Mouse (Mus musculus) neural tube, embryonic 14.5 days (tissue): ENCODE data around the gene Xlr5a. TPM values are rescaled to one million over a fixed set of nuclear protein-coding genes. Genes with fewer than 3 reads are reported as not detected.
"Not testable (repeated sequence)": the region's sequence is repeated elsewhere in the genome, so short reads cannot be mapped to it uniquely, and the experiment has no call there.

ENCODE experiments used
- ATAC-seq: fragments of 200-750 bp; cut with Nextera tagmentation; 2 replicates; pipeline ENCODE4 v1.8.0; 2017; ENCODE audit warnings: low read depth, mild to moderate bottlenecking, moderate TSS enrichment, moderate library complexity
- H3K27ac ChIP-seq: fragments of 300-500 bp; sonication (generic); 2 replicates; pipeline ENCODE4 v1.5.1; 2014; ENCODE audit warnings: low read depth, mild to moderate bottlenecking, control low read depth, low read length, moderate library complexity, mixed read lengths
- H3K27me3 ChIP-seq: fragments of 300-500 bp; sonication (generic); 2 replicates; pipeline ENCODE4 v1.6.1; 2014; ENCODE audit warnings: low read length; ENCODE audit not compliant: control insufficient read depth, insufficient read depth
- H3K36me3 ChIP-seq: fragments of 300-500 bp; sonication (generic); 2 replicates; pipeline ENCODE4 v1.6.1; 2014; ENCODE audit warnings: low read length, mixed read lengths; ENCODE audit not compliant: control insufficient read depth, insufficient read depth
- H3K4me1 ChIP-seq: fragments of 300-500 bp; sonication (generic); 2 replicates; pipeline ENCODE4 v1.6.1; 2014; ENCODE audit warnings: low read length; ENCODE audit not compliant: control insufficient read depth, insufficient read depth
- H3K4me2 ChIP-seq: fragments of 300-500 bp; sonication (generic); 2 replicates; pipeline ENCODE4 v1.6.1; 2014; ENCODE audit warnings: mild to moderate bottlenecking, low read depth, low read length, control low read depth
- H3K4me3 ChIP-seq: fragments of 300-500 bp; sonication (generic); 2 replicates; pipeline ENCODE4 v1.5.1; 2014; ENCODE audit warnings: low read depth, low read length, control low read depth, mixed read lengths
- H3K9ac ChIP-seq: fragments of 300-500 bp; sonication (generic); replicated peaks from 2 replicates; pipeline ENCODE4 v1.6.1; 2014; ENCODE audit warnings: low read depth, mild to moderate bottlenecking, control low read depth, low read length, mixed read lengths
- H3K9me3 ChIP-seq: fragments of 300-500 bp; sonication (generic); 2 replicates; pipeline ENCODE4 v1.6.1; 2016; ENCODE audit warnings: low read length; ENCODE audit not compliant: control insufficient read depth
- WGBS: fragments of 180-500 bp; shearing (Covaris S2); extraction: QIAGEN DNeasy Blood & Tissue Kit; methylation state at CpG from one replicate; pipeline ENCODE4 v1.1.7; 2014; 5-methylcytosine and 5-hydroxymethylcytosine counted together
- polyA plus RNA-seq: library from polyadenylated mRNA; unstranded; fragments of >200 nt; fragmentation: Nextera tagmentation; extraction: Ambion mirVana; gene quantifications from 2 replicates; pipeline ENCODE4 v1.2.1, GENCODE M21; 2014

The Xlr5a gene
- polyA plus RNA-seq, 1 experiment from 2014 or later: not detected

GRCm38 (mm10) chrX:73295745-73296144, 3.0 kb upstream of the Xlr5a start:
- not testable (repeated sequence) for ATAC-seq, H3K36me3 ChIP-seq, H3K27ac ChIP-seq, H3K4me1 ChIP-seq, H3K9me3 ChIP-seq, H3K4me2 ChIP-seq, H3K4me3 ChIP-seq, H3K9ac ChIP-seq, H3K27me3 ChIP-seq
- 90% methylated on average over 6 of the region's 10 CpGs for WGBS

GRCm38 (mm10) chrX:73265270-73265669, 27.5 kb downstream of the Xlr5a start, which contains the start of gene Xlr3c:
Gene Xlr3c, minus strand, starts transcription at chrX:73265390.
- H3K4me3 ChIP-seq, H3K27me3 ChIP-seq, H3K4me1 ChIP-seq, H3K4me2 ChIP-seq, H3K9me3 ChIP-seq, ATAC-seq, H3K9ac ChIP-seq, H3K27ac ChIP-seq, H3K36me3 ChIP-seq: not testable (repeated sequence)
- WGBS: 92% methylated on average over 13 of the region's 14 CpGs

DNA sequence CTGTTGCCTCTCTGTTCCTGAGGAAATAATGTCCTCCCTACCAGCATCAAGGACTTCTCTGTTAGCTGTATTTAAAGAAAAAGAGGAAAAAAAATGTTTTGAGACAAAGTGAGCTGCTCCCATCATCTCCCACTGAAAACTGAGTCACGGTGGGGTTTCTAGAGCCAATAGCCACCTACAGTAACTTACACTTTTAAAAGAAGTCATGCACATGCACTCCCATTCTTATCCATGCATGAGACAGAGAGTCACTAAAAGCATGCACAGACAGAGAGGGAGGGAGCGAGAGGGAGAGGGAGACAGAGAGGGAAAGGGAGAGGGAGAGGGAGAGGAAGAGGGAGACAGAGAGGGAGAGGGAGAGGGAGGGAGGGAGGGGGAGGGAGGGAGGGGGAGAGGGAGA, 30.3 kb downstream of the Xlr5a start:
- not testable (repeated sequence) for H3K4me3 ChIP-seq, ATAC-seq, H3K4me1 ChIP-seq, H3K36me3 ChIP-seq, H3K9ac ChIP-seq, H3K27me3 ChIP-seq, H3K9me3 ChIP-seq, H3K4me2 ChIP-seq, H3K27ac ChIP-seq
- WGBS: 84% methylated on average over 1 of the region's 2 CpGs

DNA sequence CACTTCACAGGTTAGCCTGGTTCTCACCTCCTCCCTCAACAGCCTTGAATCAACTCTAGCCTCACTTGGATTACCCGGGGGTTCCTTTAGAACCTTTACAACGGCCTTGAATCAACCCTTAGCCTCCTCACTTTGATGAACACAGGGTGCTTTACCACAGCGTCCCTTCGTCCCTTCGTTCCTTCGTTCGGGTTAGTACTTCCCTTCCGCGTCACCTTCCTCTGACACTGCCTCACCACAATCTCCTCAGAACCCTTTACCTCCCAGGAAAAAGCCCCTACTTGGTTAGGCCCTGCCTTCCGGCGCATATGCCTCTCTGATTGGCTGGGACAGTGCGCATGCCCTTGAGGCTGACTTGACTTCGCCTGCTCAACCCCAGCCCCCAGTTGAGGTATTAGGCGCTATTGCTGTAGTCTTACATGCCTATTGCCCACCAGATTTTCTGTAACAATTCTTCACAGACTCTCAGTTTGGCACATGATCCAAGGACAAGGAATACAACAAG, 49.9 kb downstream of the Xlr5a start, which contains the start of gene Xlr4c:
Gene Xlr4c, minus strand, starts transcription at position 310 of the 505 bp plus-strand sequence.
- not testable (repeated sequence) for H3K9ac ChIP-seq, ATAC-seq, H3K36me3 ChIP-seq, H3K27me3 ChIP-seq, H3K4me1 ChIP-seq, H3K4me3 ChIP-seq, H3K9me3 ChIP-seq, H3K27ac ChIP-seq, H3K4me2 ChIP-seq
- 86% methylated on average over 11 of the region's 14 CpGs for WGBS

DNA sequence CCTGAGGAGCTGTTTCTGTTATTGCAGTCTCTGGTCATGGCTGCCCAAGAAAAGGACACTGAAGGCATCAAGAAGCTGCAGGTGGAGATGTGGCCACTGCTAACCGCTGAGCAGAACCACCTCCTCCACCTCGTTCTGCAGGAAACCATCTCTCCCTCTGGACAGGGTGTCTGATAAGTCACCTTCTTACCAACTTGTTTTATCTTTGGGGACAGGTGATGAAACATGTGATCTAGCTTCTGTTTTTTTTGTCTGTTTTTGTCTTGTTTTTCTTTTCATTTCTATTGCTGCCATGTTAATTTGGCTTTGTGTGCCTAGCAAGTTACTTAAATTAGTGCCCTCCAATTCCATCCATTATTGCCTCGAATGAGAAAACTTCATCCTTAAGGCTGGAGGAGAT, 63.5 kb downstream of the Xlr5a start:
- no peaks in the 10 kb centered on the region for H3K9me3 ChIP-seq
- H3K4me3 ChIP-seq: peak overlapping the region; percentile 63
- peak overlapping the region; percentile 55 for H3K4me2 ChIP-seq
- H3K9ac ChIP-seq: peak overlapping the region; percentile 77
- no peaks in the 10 kb centered on the region for H3K4me1 ChIP-seq
- H3K27ac ChIP-seq: peak overlapping the region; percentile 91
- no peak for ATAC-seq
- WGBS: 31% methylated on average over 3 of the region's 3 CpGs
- peaks cover 3% of the 10 kb centered on the region; the same call in 1 of the 2 replicates for H3K27me3 ChIP-seq
- no peaks in the 10 kb centered on the region for H3K36me3 ChIP-seq

DNA sequence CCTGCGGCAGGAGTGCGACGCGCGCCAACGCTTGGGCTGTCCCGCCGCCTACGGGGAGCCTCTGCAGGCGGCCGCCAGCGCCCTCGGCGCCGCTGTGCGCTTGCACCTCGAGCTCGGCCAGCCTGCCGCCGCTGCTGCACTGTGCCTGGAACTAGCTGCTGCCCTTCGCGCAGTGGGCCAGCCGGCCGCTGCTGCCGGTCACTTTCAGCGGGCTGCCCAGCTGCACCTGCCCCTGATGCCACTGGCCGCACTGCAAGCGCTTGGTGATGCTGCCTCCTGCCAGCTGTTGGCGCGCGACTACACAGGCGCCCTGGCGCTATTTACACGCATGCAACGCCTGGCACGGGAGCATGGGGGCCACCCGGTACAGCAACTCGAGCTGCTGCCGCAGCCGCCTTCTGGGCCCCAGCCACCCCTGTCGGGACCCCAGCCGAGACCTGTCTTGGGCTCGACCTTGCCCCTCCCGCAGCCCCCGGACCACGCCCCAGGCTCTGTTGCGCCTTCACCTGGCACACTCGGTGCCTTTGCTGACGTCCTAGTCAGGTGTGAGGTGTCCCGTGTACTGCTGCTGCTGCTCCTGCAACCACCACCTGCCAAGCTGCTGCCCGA, 64.1 kb downstream of the Xlr5a start:
- Histone ChIP-seq H3K4me2 (peak overlapping the region; percentile 55), H3K4me3 (peak overlapping the region; percentile 63), H3K4me1 (no peaks in the 10 kb centered on the region), H3K9ac (peak overlapping the region; percentile 77), H3K27me3 (peaks cover 3% of the 10 kb centered on the region; the same call in 1 of the 2 replicates), H3K9me3 (no peaks in the 10 kb centered on the region), H3K36me3 (no peaks in the 10 kb centered on the region), H3K27ac (peak overlapping the region; percentile 91)
- 23% methylated on average over 35 of the region's 51 CpGs for WGBS
- ATAC-seq: peak; percentile 76

- Histone ChIP-seq H3K9ac (peak within 1 kb of the TSS; percentile 77), H3K27ac (peak within 1 kb of the TSS; percentile 91), H3K27me3 (peaks cover 3% of the 10 kb centered on the region; the same call in 1 of the 2 replicates), H3K4me1 (no peaks in the 10 kb centered on the region), H3K4me3 (peak within 1 kb of the TSS; percentile 63), H3K36me3 (no peaks in the 10 kb centered on the region), H3K9me3 (no peaks in the 10 kb centered on the region), H3K4me2 (peak within 1 kb of the TSS; percentile 55)
- peak; percentile 98 for ATAC-seq
- WGBS: 18% methylated on average over 31 of the region's 39 CpGs
Observed at GRCm38 (mm10) chrX:73227914-73228605, 64.7 kb downstream of the Xlr5a start, which contains the start of gene F8a. Gene F8a, plus strand, starts transcription at chrX:73228291.

DNA sequence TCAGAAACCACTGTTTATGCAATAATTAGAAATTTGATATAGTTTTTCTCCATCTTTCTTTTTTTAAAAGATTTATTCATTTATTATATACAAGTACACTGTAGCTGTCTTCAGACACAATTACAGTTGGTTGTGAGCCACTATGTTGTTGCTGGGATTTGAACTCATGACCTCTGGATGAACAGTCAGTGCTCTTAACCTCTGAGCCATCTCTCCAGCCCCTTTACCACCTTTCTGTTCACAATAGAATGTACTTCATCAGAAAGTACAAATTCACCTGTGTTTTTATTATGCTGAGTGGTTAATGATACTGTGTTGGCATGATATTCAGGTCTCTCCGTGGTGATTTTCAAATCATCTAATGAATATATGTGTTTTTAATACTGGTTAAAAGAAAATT, 67.4 kb downstream of the Xlr5a start:
- Histone ChIP-seq H3K9ac (no peak overlapping the region), H3K4me2 (no peak overlapping the region), H3K4me3 (no peak overlapping the region), H3K27me3 (peaks cover 3% of the 10 kb centered on the region; the same call in 1 of the 2 replicates), H3K36me3 (no peaks in the 10 kb centered on the region), H3K27ac (no peak overlapping the region), H3K4me1 (no peaks in the 10 kb centered on the region), H3K9me3 (no peaks in the 10 kb centered on the region)
- WGBS: 64% methylated on average over 1 of the region's 1 CpGs
- no peak for ATAC-seq
